Comparison of ENCODE assay signal across 14 mouse cellular contexts in the genomic region with DNA sequence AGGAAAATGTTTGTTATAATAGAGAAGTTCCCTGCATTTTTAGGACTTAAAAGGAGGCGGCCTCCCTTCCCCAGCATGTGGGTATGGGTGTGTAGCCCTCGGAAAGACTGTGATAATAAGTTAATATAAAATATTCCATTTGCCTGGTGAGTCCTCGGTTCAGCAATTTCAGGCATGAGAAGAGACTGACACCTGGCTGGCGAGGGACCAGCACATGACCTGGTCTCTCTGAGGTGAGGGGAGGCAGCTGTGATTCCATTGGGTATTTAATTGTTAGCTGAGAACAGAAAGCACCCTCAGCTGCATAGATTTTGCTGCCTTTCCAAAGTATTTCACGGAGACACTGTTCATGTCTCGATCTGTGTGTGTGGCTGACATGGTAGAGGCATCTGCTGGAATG.
DNase-seq lines count a peak whose midpoint lies in the region; ATAC-seq lines count a peak whose summit lies in the region.
"Had no signal": no experiment of that assay in that cellular context is flagged by ENCODE, and none has a peak within 500 bp of the region (broad histone marks: within the 10 kb centered on the region; RNA-seq: fewer than 3 reads in every experiment).

No protein-coding gene starts in this region.

- ATAC-seq in forebrain, embryonic 11.5 days (replicated peaks; ENCODE audit: low FRiP score), result no peak
- no peak for ATAC-seq in forebrain, embryonic 13.5 days

- no peak for DNase-seq in forebrain, embryonic 10.5 days (ENCODE audit: extremely low spot score, low spot score)
- DNase-seq in forebrain, embryonic 11.5 days (ENCODE audit: low spot score), result no peak
- peak; percentile 64 for DNase-seq in kidney, adult 18-20 months
- no peak for DNase-seq in limb, embryonic 10.5 days (ENCODE audit: low spot score)
- no peak for DNase-seq in c-Kit-positive CD71-positive TER-119-positive erythroid progenitor cells, embryonic 14.5 days (ENCODE audit: low spot score)
- no peak for DNase-seq in testis, postnatal 14 days (ENCODE audit: low spot score)
- no peak for DNase-seq in cerebellum, postnatal 4 days (ENCODE audit: low spot score in 2 of 2)
- DNase-seq: adrenal gland, postnatal 36 days; cerebellum, adult 11 months; gastrocnemius, adult 2 months; layer of hippocampus, adult 9-11 months; lung, embryonic 14.5 days had no signal

- H3K4me3 ChIP-seq in forebrain, embryonic 10.5 days, result no peak overlapping the region
- no peak overlapping the region for H3K4me3 ChIP-seq in forebrain, embryonic 11.5 days (ENCODE audit: low read depth, low read length)
- no peak overlapping the region for H3K4me3 ChIP-seq in forebrain, embryonic 13.5 days
- no peak overlapping the region for H3K4me3 ChIP-seq in limb, embryonic 10.5 days
- H3K4me3 ChIP-seq: embryonic facial prominence, embryonic 12.5 days; gastrocnemius, adult 2 months had no signal

- H3K36me3 ChIP-seq in forebrain, embryonic 10.5 days (replicated peaks), result peaks cover 10% of the 10 kb centered on the region
- no peaks in the 10 kb centered on the region for H3K36me3 ChIP-seq in forebrain, embryonic 11.5 days (ENCODE audit: control insufficient read depth, insufficient read depth, low read length)
- H3K36me3 ChIP-seq in forebrain, embryonic 13.5 days (ENCODE audit: poor library complexity, severe bottlenecking), result no peaks in the 10 kb centered on the region
- peaks cover 23% of the 10 kb centered on the region for H3K36me3 ChIP-seq in limb, embryonic 10.5 days
- H3K36me3 ChIP-seq: embryonic facial prominence, embryonic 12.5 days had no signal

- no peak overlapping the region for H3K4me2 ChIP-seq in forebrain, embryonic 11.5 days (ENCODE audit: low read depth, low read length, severe bottlenecking)
- H3K4me2 ChIP-seq in forebrain, embryonic 13.5 days, result no peak overlapping the region
- H3K4me2 ChIP-seq: embryonic facial prominence, embryonic 12.5 days; lung, embryonic 14.5 days had no signal

- H3K27me3 ChIP-seq in forebrain, embryonic 10.5 days (ENCODE audit: poor library complexity, severe bottlenecking), result no peaks in the 10 kb centered on the region
- no peaks in the 10 kb centered on the region for H3K27me3 ChIP-seq in forebrain, embryonic 11.5 days (ENCODE audit: control insufficient read depth, insufficient read depth, low read length)
- H3K27me3 ChIP-seq in forebrain, embryonic 13.5 days, result no peaks in the 10 kb centered on the region
- no peaks in the 10 kb centered on the region for H3K27me3 ChIP-seq in limb, embryonic 10.5 days (ENCODE audit: low read depth, poor library complexity, severe bottlenecking)
- H3K27me3 ChIP-seq: embryonic facial prominence, embryonic 12.5 days had no signal

- peak overlapping the region; percentile 8; the same call in 1 of the 2 replicates for H3K27ac ChIP-seq in forebrain, embryonic 10.5 days
- H3K27ac ChIP-seq in forebrain, embryonic 11.5 days (ENCODE audit: low read depth, low read length), result no peak overlapping the region
- H3K27ac ChIP-seq in forebrain, embryonic 13.5 days, result peak overlapping the region; percentile 48
- H3K27ac ChIP-seq in limb, embryonic 10.5 days, result peak overlapping the region; percentile 42; the same call in 1 of the 2 replicates
- H3K27ac ChIP-seq: embryonic facial prominence, embryonic 12.5 days; gastrocnemius, adult 2 months had no signal

- WGBS in forebrain, embryonic 10.5 days, result 82% methylated on average over 6 of the region's 6 CpGs
- 75% methylated on average over 6 of the region's 6 CpGs for WGBS in forebrain, embryonic 11.5 days
- WGBS in forebrain, embryonic 13.5 days, result 57% methylated on average over 6 of the region's 6 CpGs
- WGBS in limb, embryonic 10.5 days, result 88% methylated on average over 6 of the region's 6 CpGs

- peaks cover 42% of the 10 kb centered on the region for H3K4me1 ChIP-seq in forebrain, embryonic 10.5 days
- no peaks in the 10 kb centered on the region; the same call in 1 of the 2 replicates for H3K4me1 ChIP-seq in forebrain, embryonic 11.5 days (replicated peaks; ENCODE audit: control insufficient read depth, insufficient read depth, low read length)
- H3K4me1 ChIP-seq in forebrain, embryonic 13.5 days, result peaks cover 40% of the 10 kb centered on the region
- peaks cover 53% of the 10 kb centered on the region for H3K4me1 ChIP-seq in limb, embryonic 10.5 days

- peaks cover 5% of the 10 kb centered on the region; the same call in 1 of the 2 replicates for H3K9me3 ChIP-seq in forebrain, embryonic 10.5 days
- no peaks in the 10 kb centered on the region for H3K9me3 ChIP-seq in forebrain, embryonic 11.5 days (ENCODE audit: control insufficient read depth, low read length)
- H3K9me3 ChIP-seq in forebrain, embryonic 13.5 days (replicated peaks), result no peaks in the 10 kb centered on the region
- H3K9me3 ChIP-seq in limb, embryonic 10.5 days (replicated peaks), result no peaks in the 10 kb centered on the region

- no peak overlapping the region for H3K9ac ChIP-seq in forebrain, embryonic 11.5 days (ENCODE audit: low read length)
- no peak overlapping the region; the same call in 1 of the 2 replicates for H3K9ac ChIP-seq in forebrain, embryonic 13.5 days
- H3K9ac ChIP-seq: embryonic facial prominence, embryonic 12.5 days; lung, embryonic 14.5 days had no signal
